Mouse (Mus musculus): ENCODE data around the gene Rnf114.

GRCm38 (mm10) chr2:167490813-167491525 is 1.5 kb upstream of the Rnf114 start:
- no peak for TF ChIP-seq CTCF (IDR thresholded peaks at IDR 0.05; ENCODE audit: borderline replicate concordance, control insufficient read depth, extremely low read depth, insufficient read depth, low read length, poor library complexity)
- no peak for TF ChIP-seq POLR2A (IDR thresholded peaks at IDR 0.05; ENCODE audit: control insufficient read depth, extremely low read depth, insufficient read depth, low read length, poor library complexity)

All from thymus, adult 2 months (tissue).